Mouse (Mus musculus): ENCODE measurements around the gene Spint2. TPM values are rescaled to one million over a fixed set of nuclear protein-coding genes. Genes with fewer than 3 reads are reported as not detected.

Gene Spint2
- polyA plus RNA-seq (2015; fragmentation: Nextera tagmentation; extraction: Ambion mirVana) = 67.7 and 134 TPM in 2 replicates

DNA sequence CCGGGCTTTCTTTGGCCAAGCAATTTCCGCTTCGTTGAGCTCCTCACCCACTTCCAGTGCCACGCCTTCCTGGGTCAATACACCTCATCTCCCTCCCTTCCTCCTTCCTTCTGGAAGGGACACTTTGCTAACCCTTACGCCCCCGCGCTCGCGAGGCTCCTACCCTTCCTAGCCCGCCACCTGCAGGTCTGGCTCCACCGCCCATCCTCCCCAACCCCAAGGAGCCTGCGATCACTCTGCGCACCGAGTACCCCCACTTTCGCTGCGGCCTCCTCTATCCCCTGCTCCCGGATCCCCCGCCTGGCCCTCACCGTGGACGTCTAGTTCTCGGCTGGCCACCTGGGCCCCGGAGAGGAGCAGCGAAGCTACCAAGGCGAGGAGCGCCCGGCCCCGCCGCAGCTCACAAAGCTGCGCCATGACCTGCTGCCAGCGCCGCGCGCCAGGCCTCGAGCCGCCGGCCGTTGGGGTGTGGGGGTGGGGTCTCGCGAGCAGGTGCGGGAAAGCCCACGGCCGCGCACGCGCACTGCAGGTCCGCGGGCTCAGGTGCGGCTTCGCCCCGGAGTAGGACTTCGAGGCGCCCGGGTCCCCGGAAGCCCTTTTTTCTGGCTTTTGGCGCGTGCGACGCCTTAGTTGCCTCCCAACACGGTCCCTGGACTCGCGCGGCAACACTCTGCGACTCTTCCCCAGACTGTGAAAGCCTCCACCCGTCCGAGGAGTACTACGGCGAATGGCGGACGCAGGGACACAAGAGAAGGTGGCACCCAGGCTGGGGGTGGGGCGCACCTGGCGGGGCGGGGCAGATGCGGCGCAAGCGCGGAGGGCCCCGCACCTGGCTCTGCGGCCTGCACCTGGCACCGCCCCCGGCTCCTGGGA, at the start of gene Spint2:
Gene Spint2, minus strand, starts transcription at position 712 of the 873 bp plus-strand sequence.

GRCm38 (mm10) chr7:29303738-29304462, 22.2 kb upstream of the Spint2 start, which contains the start of gene Dpf1:
TSS of gene Dpf1 (plus strand) at chr7:29303951.

DNA sequence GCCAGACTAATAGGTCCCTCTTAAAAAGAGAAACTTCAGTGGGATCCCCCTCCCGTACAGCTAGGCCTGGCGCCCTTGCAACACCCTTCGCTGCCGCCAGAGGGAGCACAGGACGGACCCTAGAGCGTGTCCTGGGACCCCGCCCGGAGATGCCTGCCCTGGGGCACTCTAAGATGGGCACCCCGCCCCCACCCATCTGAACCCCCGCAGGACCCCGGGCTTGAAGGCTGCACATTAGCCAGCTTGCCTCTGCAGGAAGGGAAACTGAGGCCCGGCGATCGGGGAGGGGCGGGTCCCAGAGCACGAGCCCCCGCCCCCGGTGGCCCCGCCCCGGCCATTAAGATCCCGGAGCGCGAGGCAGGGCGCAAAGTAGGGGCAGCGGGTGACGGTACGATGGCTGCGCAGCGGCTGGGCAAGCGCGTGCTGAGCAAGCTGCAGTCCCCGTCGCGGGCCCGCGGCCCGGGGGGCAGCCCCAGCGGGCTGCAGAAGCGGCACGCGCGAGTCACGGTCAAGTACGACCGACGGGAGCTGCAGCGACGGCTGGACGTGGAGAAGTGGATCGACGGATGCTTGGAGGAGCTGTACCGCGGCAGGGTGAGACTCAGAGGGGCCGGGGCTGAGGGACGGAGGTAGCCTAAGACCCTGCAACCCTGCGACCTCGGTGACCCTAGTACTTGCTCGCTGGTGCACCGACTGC, 7.4 kb upstream of the Spint2 start, which contains the start of gene Ppp1r14a:
Gene Ppp1r14a, plus strand, starts transcription at position 367 of the 697 bp plus-strand sequence.

DNA sequence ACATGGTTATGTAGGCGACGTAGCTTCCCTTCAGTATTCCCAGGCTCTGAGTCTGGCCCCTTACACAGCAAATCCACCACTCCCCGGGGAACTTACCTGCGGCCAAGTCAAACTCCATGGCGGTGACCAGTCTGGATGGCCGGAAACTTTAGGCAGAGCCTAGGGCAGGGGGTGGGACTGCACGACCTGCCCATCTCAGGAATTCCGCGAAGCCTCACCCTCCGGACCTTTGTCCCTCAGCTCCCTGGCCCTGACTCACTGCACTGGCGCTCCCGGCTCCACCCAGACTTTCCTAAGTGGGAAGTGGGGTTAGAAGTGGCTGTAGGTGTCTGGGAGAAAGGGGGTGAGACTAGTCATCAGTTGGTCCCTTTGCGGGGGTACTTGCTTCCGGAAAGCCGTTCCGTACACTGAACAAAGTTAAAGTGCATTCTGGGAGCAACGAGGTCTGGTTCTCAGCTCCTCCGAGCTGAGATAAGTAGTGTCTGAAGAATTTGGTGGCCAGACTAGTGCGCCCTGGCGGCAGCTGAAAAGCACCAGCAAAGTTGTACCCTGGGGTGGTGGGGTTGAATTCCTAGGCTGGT, 33.4 kb downstream of the Spint2 start, which contains the start of gene 2200002D01Rik:
Gene 2200002D01Rik, minus strand, starts transcription at position 206 of the 581 bp plus-strand sequence.

DNA sequence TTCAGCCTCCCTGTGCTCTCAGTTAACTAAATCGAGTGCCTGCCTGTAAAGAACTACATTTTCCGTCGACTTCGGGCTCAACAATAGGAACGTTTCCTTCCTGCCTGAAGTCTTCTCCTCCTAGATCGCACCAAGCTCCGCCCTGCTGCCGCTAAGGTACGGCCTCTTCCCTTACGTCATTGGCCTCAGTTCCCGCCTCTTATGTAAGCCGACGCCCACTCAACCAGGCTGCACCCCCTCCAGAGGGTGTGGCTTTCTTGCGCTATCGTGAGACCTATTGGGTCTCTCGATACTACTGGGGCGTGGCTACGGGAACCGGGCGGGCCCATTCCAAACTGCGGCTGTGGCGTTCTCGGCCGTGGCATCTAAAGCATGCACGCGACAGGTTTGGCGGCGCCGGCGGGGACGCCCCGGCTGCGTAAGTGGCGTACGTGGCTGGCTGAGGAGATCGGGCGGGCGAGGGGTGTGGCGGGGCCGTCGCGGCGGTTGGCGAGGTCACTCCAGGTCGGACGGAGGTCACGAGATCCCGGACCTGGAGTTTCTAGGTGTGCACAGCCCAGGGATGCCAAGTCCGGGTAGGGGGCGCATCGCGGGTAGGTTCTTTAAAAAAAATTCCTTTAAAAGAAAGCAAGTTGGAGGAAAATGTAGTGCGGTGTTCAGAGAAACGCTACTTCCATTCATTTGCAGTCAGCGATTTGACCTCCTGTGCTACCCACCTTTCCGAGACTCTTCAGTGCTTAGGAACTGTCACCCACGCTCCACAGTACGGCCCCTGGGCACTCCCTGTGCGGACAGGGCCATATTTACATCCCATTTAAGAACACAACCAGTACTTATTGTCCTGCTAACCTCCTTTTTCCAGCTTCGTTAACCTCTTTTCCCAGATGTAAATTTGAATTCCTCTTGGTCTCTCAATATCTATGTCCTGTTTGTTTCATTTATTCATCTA, 43.4 kb downstream of the Spint2 start, which contains the start of gene Yif1b:
Gene Yif1b, plus strand, starts transcription at position 311 of the 949 bp plus-strand sequence.

DNA sequence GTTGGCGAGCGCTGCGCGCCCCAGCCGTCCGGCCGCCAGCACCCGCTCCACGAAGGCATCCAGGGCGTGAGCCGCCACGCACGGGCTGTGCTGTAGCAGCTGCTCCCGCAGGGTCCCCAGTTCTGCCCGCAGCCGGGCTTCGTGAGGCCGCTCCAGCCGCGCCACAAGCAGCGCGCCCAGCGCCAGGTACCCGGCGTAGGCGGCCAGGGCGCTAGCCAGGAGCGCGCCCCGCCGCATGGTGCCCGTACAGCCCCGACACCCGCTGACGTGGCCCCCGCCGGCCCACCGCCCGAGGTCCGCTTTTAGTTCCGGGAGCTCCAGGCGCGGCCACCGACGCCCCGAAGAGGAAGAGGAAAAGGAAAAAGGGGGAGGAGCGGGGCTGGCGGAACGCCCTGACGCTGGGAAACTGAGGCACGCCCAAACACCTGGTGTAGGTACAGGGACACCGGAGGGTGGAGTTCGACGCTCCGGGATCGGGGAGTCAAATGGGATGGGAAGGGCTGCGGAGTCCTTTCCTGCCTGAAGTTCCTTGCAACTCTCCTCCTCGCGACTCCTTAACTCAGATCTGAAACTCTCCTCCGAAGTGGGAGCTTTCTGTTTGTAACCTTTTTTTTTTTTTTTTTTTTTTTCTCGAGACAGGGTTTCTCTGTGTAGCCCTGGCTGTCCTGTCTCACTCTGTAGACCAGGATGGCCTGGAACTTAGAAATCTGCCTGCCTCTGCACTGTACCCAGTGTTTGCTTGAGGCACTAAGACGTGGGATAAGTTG, 49.3 kb downstream of the Spint2 start, which contains the start of gene Kcnk6:
Gene Kcnk6, minus strand, starts transcription at position 269 of the 767 bp plus-strand sequence.

GRCm38 (mm10) chr7:29213675-29214082, 68.0 kb downstream of the Spint2 start, which contains the start of gene Catsperg1:
TSS of gene Catsperg1 (minus strand) at chr7:29214035.

Other genes with a start within 250 kb of the Spint2 start
- 0.41 and 1.5 TPM in 2 replicates for gene Ryr1, start 156.7 kb downstream of the Spint2 start, polyA plus RNA-seq (2015; fragmentation: Nextera tagmentation; extraction: Ambion mirVana)
- 0.65 and 0.72 TPM in 2 replicates for gene Rasgrp4, start 147.1 kb downstream of the Spint2 start, polyA plus RNA-seq (2015; fragmentation: Nextera tagmentation; extraction: Ambion mirVana)
- gene Fam98c, start 125.7 kb downstream of the Spint2 start, polyA plus RNA-seq (2015; fragmentation: Nextera tagmentation; extraction: Ambion mirVana) = 22.0 and 30.3 TPM in 2 replicates
- gene Ggn, start 111.7 kb downstream of the Spint2 start, polyA plus RNA-seq (2015; fragmentation: Nextera tagmentation; extraction: Ambion mirVana) = 0.65 and 1.1 TPM in 2 replicates
- 2.3 and 3.7 TPM in 2 replicates for gene Spred3, start 111.5 kb downstream of the Spint2 start, polyA plus RNA-seq (2015; fragmentation: Nextera tagmentation; extraction: Ambion mirVana)
- gene Psmd8, start 101.2 kb downstream of the Spint2 start, polyA plus RNA-seq (2015; fragmentation: Nextera tagmentation; extraction: Ambion mirVana) = 266 and 370 TPM in 2 replicates
- 0.76 and 1.7 TPM in 2 replicates for gene Catsperg1, start 67.9 kb downstream of the Spint2 start, polyA plus RNA-seq (2015; fragmentation: Nextera tagmentation; extraction: Ambion mirVana)
- gene Kcnk6, start 49.4 kb downstream of the Spint2 start, polyA plus RNA-seq (2015; fragmentation: Nextera tagmentation; extraction: Ambion mirVana) = 0.69 and 1.3 TPM in 2 replicates
- gene Yif1b, start 43.6 kb downstream of the Spint2 start, polyA plus RNA-seq (2015; fragmentation: Nextera tagmentation; extraction: Ambion mirVana) = 75.2 and 79.0 TPM in 2 replicates
- gene 2200002D01Rik, start 33.4 kb downstream of the Spint2 start, polyA plus RNA-seq (2015; fragmentation: Nextera tagmentation; extraction: Ambion mirVana) = 16.2 and 34.8 TPM in 2 replicates
- 22.7 and 34.9 TPM in 2 replicates for gene Ppp1r14a, start 7.4 kb upstream of the Spint2 start, polyA plus RNA-seq (2015; fragmentation: Nextera tagmentation; extraction: Ambion mirVana)
- gene Dpf1, start 22.0 kb upstream of the Spint2 start, polyA plus RNA-seq (2015; fragmentation: Nextera tagmentation; extraction: Ambion mirVana) = 4.8 and 7.1 TPM in 2 replicates
- gene Sipa1l3, start 236.7 kb upstream of the Spint2 start, polyA plus RNA-seq (2015; fragmentation: Nextera tagmentation; extraction: Ambion mirVana) = 3.5 and 8.8 TPM in 2 replicates